Mouse (Mus musculus): ENCODE data around the gene Aldh1l1. TPM values are rescaled to one million over a fixed set of nuclear protein-coding genes. Genes with fewer than 3 reads are reported as not detected.

Gene Aldh1l1
- total and polyA plus RNA-seq, 3 experiments, result 0.11 to 0.13 TPM; not detected in 1

DNA sequence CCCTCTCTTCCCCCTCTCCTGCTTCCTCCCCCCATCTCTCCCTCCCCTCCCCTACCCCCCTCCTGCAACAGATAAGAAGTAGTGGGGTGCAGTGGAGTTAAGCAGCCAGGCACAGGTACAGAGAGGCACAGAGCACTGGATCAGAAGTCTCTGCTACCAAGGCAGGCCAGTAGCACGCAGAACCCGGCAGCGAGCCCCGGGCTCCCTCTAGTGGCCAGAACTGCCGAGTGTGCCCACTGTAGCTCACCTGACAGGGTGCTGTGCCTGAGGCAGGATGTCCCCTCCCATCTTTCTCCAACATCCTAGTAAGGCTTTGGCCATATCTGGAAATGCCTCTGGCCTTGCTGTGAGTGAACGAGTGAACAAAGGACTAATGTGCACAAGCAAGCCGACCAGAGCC is 51.7 kb downstream of the Aldh1l1 start (continued):
- TF ChIP-seq MAFK (IDR thresholded peaks at IDR 0.05; ENCODE audit: insufficient replicate concordance, low read length), result no peak
- TF ChIP-seq ELF1 (IDR thresholded peaks at IDR 0.05; ENCODE audit: low read depth, low read length), result no peak
- TF ChIP-seq BHLHE40 (IDR thresholded peaks at IDR 0.05; ENCODE audit: low read depth, low read length), result 0 out of 2 replicates have a peak, but pooled peaks have one; percentile 35
- TF ChIP-seq RCOR1 (conservative IDR thresholded peaks at IDR 0.05; ENCODE audit: low read depth, low read length), result no peak
- TF ChIP-seq RAD21 (IDR thresholded peaks at IDR 0.05; ENCODE audit: low read depth, low read length), result peak; percentile 72
- TF ChIP-seq GABPA (IDR thresholded peaks at IDR 0.05; ENCODE audit: insufficient replicate concordance, low read depth, low read length), result no peak
- TF ChIP-seq ZC3H11A (IDR thresholded peaks at IDR 0.05; ENCODE audit: low read depth, low read length), result no peak
- TF ChIP-seq CHD2 (IDR thresholded peaks at IDR 0.05; ENCODE audit: low read length), result no peak
- TF ChIP-seq E2F4 (IDR thresholded peaks at IDR 0.05; ENCODE audit: insufficient replicate concordance, low read depth, low read length), result no peak
- TF ChIP-seq USF1 (IDR thresholded peaks at IDR 0.05; ENCODE audit: low read depth, low read length), result no peak
- no peak for TF ChIP-seq MYC (IDR thresholded peaks at IDR 0.05; ENCODE audit: low read depth, low read length)
- peak; percentile 50 to 84 for TF ChIP-seq CTCF (conservative IDR thresholded peaks at IDR 0.05 in 1 of 2, IDR thresholded peaks at IDR 0.05 in 1 of 2; ENCODE audit: low read depth in 2 of 2, low read length in 2 of 2)
- TF ChIP-seq SMC3 (IDR thresholded peaks at IDR 0.05; ENCODE audit: low read depth, low read length), result peak; percentile 56
- no peak for TF ChIP-seq JUND (conservative IDR thresholded peaks at IDR 0.05; ENCODE audit: low read depth, low read length)

DNA sequence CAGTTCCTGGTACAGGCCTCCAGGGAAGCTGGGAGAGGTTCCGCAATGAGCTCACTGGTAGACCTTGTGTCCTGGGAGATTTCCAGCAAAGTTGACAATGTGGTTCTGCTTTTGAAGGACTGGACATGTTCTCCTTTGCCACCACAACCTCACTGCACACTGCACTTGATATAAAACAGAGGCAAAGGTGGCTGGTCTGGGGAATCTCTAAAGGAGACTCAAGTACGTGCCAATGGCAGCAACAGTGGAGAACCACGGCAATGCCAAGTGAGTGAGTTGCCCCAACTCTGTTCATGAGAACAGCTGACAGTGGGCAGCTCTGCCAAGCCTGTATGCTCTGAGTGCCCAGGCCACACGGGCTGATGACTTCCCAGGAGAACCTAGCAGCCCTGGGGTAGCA is 53.0 kb downstream of the Aldh1l1 start:
- H3K4me2 ChIP-seq (ENCODE audit: insufficient read depth, low read depth, poor library complexity, severe bottlenecking), result no peak overlapping the region
- H3K4me3 ChIP-seq (replicated peaks in 1 of 3; ENCODE audit: low read depth in 2 of 3, low read length in 2 of 3, poor library complexity in 1 of 3), result no peak overlapping the region
- dilution Hi-C loops (cut with MboI; ENCODE audit: extremely low pct_ligation_motif_present, extremely low pct_unique_long_range_greater_than_20kb, low sequenced_read_pairs) (no loop called here), in situ Hi-C loops (cut with MboI; ENCODE audit: low pct_ligation_motif_present, low pct_unique_long_range_greater_than_20kb, low sequenced_read_pairs) (loop anchor here (25.0 kb wide), 1 partner anchor 877 kb away; no protein-coding TSS in a partner anchor)
- H3K9me3 ChIP-seq (replicated peaks; ENCODE audit: low read length), result no peaks in the 10 kb centered on the region
- H3K27me3 ChIP-seq (replicated peaks), result peaks cover 88% of the 10 kb centered on the region
- no peak overlapping the region for H3K9ac ChIP-seq (ENCODE audit: insufficient read depth, low read depth)
- H3K36me3 ChIP-seq (replicated peaks in 1 of 2; ENCODE audit: control insufficient read depth in 1 of 2, insufficient read depth in 1 of 2, low read length in 1 of 2), result no peaks in the 10 kb centered on the region
- H3K27ac ChIP-seq (ENCODE audit: insufficient read depth, low read depth), result no peak overlapping the region
- no peaks in the 10 kb centered on the region for H3K4me1 ChIP-seq (ENCODE audit: control insufficient read depth in 1 of 2, insufficient read depth in 2 of 2)
- no peaks in the 10 kb centered on the region for H3K79me2 ChIP-seq (replicated peaks; ENCODE audit: control insufficient read depth, extremely low read depth, insufficient read depth, poor library complexity, severe bottlenecking)
- TF ChIP-seq CHD2 (IDR thresholded peaks at IDR 0.05; ENCODE audit: low read length), result no peak
- TF ChIP-seq HCFC1 (IDR thresholded peaks at IDR 0.05; ENCODE audit: low read depth, low read length), result no peak
- no peak for TF ChIP-seq USF1 (IDR thresholded peaks at IDR 0.05; ENCODE audit: low read depth, low read length)
- no peak for TF ChIP-seq TBP (conservative IDR thresholded peaks at IDR 0.05; ENCODE audit: low read depth, low read length)
- TF ChIP-seq MAZ (IDR thresholded peaks at IDR 0.05; ENCODE audit: low read depth, low read length), result no peak
- no peak for TF ChIP-seq ZNF384 (IDR thresholded peaks at IDR 0.05; ENCODE audit: low read depth, low read length)
- TF ChIP-seq MAFK (IDR thresholded peaks at IDR 0.05; ENCODE audit: insufficient replicate concordance, low read length), result no peak
- TF ChIP-seq KAT2A (IDR thresholded peaks at IDR 0.05; ENCODE audit: insufficient replicate concordance, low read length), result no peak
- no peak for DNase-seq (ENCODE audit: extremely low read depth)

Data from CH12.LX (cell line).